Mouse (Mus musculus): ENCODE results near the gene Coq8a. TPM values are rescaled to one million over a fixed set of nuclear protein-coding genes. Genes with fewer than 3 reads are reported as not detected.
A peak's percentile ranks its signal among the peaks of the same experiment; 100 is the strongest.

Gene Coq8a
- polyA plus RNA-seq, 1 experiment = 179 TPM

DNA sequence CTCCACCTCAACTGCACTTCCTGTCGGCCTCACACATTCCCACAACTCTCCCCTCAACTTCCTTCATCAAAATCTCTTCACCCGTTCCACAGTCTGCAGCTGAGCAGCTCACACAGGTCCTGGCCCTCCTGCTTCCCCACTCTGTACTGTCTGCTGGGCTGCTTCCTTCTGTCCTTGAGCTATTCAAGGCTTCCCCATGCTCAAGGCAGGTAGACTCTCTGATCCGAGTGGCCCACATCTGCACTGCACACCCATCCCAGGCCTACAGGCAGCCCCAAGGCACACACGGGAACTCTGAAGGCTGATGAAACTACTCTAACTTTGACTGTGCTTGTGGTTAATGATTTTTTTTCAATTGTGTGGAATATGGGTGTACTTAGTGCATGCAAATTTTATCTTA lies 6.5 kb downstream of the Coq8a start:
- 0 out of 2 replicates have a peak overlapping the region, but pooled peaks have one; percentile 25 for H3K27ac ChIP-seq (ENCODE audit: insufficient read depth, low read depth, low read length)

GRCm38 (mm10) chr1:180191651-180192220 lies 7.7 kb downstream of the Coq8a start:
- Histone ChIP-seq H3K36me3 (ENCODE audit: control insufficient read depth, insufficient read depth, low read length) (no peaks in the 10 kb centered on the region), H3K27me3 (replicated peaks; ENCODE audit: control insufficient read depth, insufficient read depth, low read length) (no peaks in the 10 kb centered on the region), H3K4me3 (ENCODE audit: insufficient read depth, low read depth, low read length) (no peak overlapping the region), H3K27ac (ENCODE audit: insufficient read depth, low read depth, low read length) (no peak overlapping the region), H3K4me1 (ENCODE audit: control insufficient read depth, insufficient read depth, low read length) (peaks cover 45% of the 10 kb centered on the region)
- 43% methylated on average over 7 of the region's 7 CpGs for WGBS
- DNase-seq = peak; percentile 59
- TF ChIP-seq CTCF (conservative IDR thresholded peaks at IDR 0.05; ENCODE audit: insufficient read depth, insufficient read length, low read depth, low read length) (no peak), POLR2A (IDR thresholded peaks at IDR 0.05; ENCODE audit: low read depth, low read length) (no peak)

More for the DNA sequence above, 6.5 kb downstream of the Coq8a start:
- WGBS = 29% methylated on average over 4 of the region's 4 CpGs
- Histone ChIP-seq H3K4me3 (ENCODE audit: insufficient read depth, low read depth, low read length) (no peak overlapping the region; the same call in 1 of the 2 replicates), H3K4me1 (ENCODE audit: control insufficient read depth, insufficient read depth, low read length) (peaks cover 41% of the 10 kb centered on the region), H3K27me3 (replicated peaks; ENCODE audit: control insufficient read depth, insufficient read depth, low read length) (no peaks in the 10 kb centered on the region), H3K36me3 (ENCODE audit: control insufficient read depth, insufficient read depth, low read length) (no peaks in the 10 kb centered on the region)
- DNase-seq = no peak
- TF ChIP-seq POLR2A (IDR thresholded peaks at IDR 0.05; ENCODE audit: low read depth, low read length) = no peak
- no peak for TF ChIP-seq CTCF (conservative IDR thresholded peaks at IDR 0.05; ENCODE audit: insufficient read depth, insufficient read length, low read depth, low read length)

DNA sequence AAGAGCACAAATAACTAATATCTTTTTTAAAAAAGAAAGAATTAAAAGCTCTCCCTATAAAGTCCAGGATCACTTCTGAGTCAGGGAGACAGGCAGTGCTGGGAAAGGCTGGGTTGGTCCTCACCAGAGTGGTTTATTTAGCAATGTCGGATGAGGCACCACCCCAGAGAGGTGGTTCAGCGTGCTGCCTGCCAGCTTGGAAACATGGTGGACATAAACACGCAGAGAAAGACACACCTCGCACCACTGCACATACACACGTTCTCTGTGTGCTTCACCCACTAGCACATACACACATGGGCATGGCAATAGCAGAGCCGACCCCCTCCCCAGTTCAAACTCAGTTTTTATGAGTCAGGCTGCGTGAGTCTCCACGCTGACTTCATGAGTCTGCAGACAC lies 8.3 kb downstream of the Coq8a start:
- H3K36me3 ChIP-seq (ENCODE audit: control insufficient read depth, insufficient read depth, low read length) = no peaks in the 10 kb centered on the region
- H3K27ac ChIP-seq (ENCODE audit: insufficient read depth, low read depth, low read length) = no peak overlapping the region
- TF ChIP-seq POLR2A (IDR thresholded peaks at IDR 0.05; ENCODE audit: low read depth, low read length) (no peak), CTCF (conservative IDR thresholded peaks at IDR 0.05; ENCODE audit: insufficient read depth, insufficient read length, low read depth, low read length) (no peak)
- no peak for DNase-seq
- no peak overlapping the region for H3K4me3 ChIP-seq (ENCODE audit: insufficient read depth, low read depth, low read length)
- 66% methylated on average over 8 of the region's 8 CpGs for WGBS
- H3K4me1 ChIP-seq (ENCODE audit: control insufficient read depth, insufficient read depth, low read length) = peaks cover 48% of the 10 kb centered on the region
- H3K27me3 ChIP-seq (replicated peaks; ENCODE audit: control insufficient read depth, insufficient read depth, low read length) = no peaks in the 10 kb centered on the region

- DNase-seq = peak; percentile 91
- TF ChIP-seq CTCF (conservative IDR thresholded peaks at IDR 0.05; ENCODE audit: insufficient read depth, insufficient read length, low read depth, low read length) (no peak), POLR2A (IDR thresholded peaks at IDR 0.05; ENCODE audit: low read depth, low read length) (no peak)
- Histone ChIP-seq H3K4me3 (ENCODE audit: insufficient read depth, low read depth, low read length) (no peak overlapping the region), H3K36me3 (ENCODE audit: control insufficient read depth, insufficient read depth, low read length) (no peaks in the 10 kb centered on the region), H3K27me3 (replicated peaks; ENCODE audit: control insufficient read depth, insufficient read depth, low read length) (no peaks in the 10 kb centered on the region), H3K27ac (ENCODE audit: insufficient read depth, low read depth, low read length) (no peak overlapping the region), H3K4me1 (ENCODE audit: control insufficient read depth, insufficient read depth, low read length) (peaks cover 44% of the 10 kb centered on the region)
- WGBS = 37% methylated on average over 4 of the region's 4 CpGs
These were observed 10.5 kb downstream of the Coq8a start for GRCm38 (mm10) chr1:180188951-180189350.

DNA sequence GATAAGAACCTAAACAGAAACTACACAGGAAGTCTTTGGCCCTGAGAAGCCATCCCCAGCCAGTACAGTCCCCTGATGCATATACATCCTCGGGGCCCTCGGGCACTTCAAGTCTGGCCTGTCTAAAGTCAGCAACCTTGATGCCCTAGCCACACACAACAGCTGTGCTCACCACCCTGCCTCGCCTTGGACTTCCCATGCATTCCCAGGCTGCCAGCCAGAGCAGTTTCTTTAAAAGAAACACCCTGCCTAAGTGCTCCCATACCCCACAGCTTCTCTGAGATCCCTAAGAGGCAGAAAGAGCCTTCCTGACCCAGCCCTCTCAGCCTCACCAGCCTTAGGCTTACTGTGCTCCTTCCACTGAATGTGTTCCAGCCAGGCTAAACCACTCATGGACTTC lies 13.0 kb downstream of the Coq8a start:
- H3K4me1 ChIP-seq (ENCODE audit: control insufficient read depth, insufficient read depth, low read length) = peaks cover 54% of the 10 kb centered on the region
- no peak overlapping the region for H3K4me3 ChIP-seq (ENCODE audit: insufficient read depth, low read depth, low read length)
- no peak for DNase-seq
- no peak overlapping the region for H3K27ac ChIP-seq (ENCODE audit: insufficient read depth, low read depth, low read length)
- no peaks in the 10 kb centered on the region for H3K27me3 ChIP-seq (replicated peaks; ENCODE audit: control insufficient read depth, insufficient read depth, low read length)
- WGBS = 77% methylated on average over 3 of the region's 3 CpGs
- TF ChIP-seq POLR2A (IDR thresholded peaks at IDR 0.05; ENCODE audit: low read depth, low read length) (no peak), CTCF (conservative IDR thresholded peaks at IDR 0.05; ENCODE audit: insufficient read depth, insufficient read length, low read depth, low read length) (no peak)
- no peaks in the 10 kb centered on the region for H3K36me3 ChIP-seq (ENCODE audit: control insufficient read depth, insufficient read depth, low read length)

- no peak for TF ChIP-seq CTCF (conservative IDR thresholded peaks at IDR 0.05; ENCODE audit: insufficient read depth, insufficient read length, low read depth, low read length)
- DNase-seq = no peak
- 67% methylated on average over 5 of the region's 5 CpGs for WGBS
- Histone ChIP-seq H3K4me1 (ENCODE audit: control insufficient read depth, insufficient read depth, low read length) (peaks cover 52% of the 10 kb centered on the region), H3K27me3 (replicated peaks; ENCODE audit: control insufficient read depth, insufficient read depth, low read length) (no peaks in the 10 kb centered on the region), H3K27ac (ENCODE audit: insufficient read depth, low read depth, low read length) (no peak overlapping the region), H3K36me3 (ENCODE audit: control insufficient read depth, insufficient read depth, low read length) (no peaks in the 10 kb centered on the region), H3K4me3 (ENCODE audit: insufficient read depth, low read depth, low read length) (no peak overlapping the region)
These were observed 13.5 kb downstream of the Coq8a start for GRCm38 (mm10) chr1:180185877-180186276.

GRCm38 (mm10) chr1:180184768-180185167 lies 14.6 kb downstream of the Coq8a start:
- H3K4me3 ChIP-seq (ENCODE audit: insufficient read depth, low read depth, low read length) = no peak overlapping the region
- WGBS = 50% methylated on average over 7 of the region's 7 CpGs
- no peaks in the 10 kb centered on the region for H3K36me3 ChIP-seq (ENCODE audit: control insufficient read depth, insufficient read depth, low read length)
- H3K27me3 ChIP-seq (replicated peaks; ENCODE audit: control insufficient read depth, insufficient read depth, low read length) = no peaks in the 10 kb centered on the region
- no peak for TF ChIP-seq POLR2A (IDR thresholded peaks at IDR 0.05; ENCODE audit: low read depth, low read length)
- TF ChIP-seq CTCF (conservative IDR thresholded peaks at IDR 0.05; ENCODE audit: insufficient read depth, insufficient read length, low read depth, low read length) = no peak
- no peak for DNase-seq
- no peak overlapping the region for H3K27ac ChIP-seq (ENCODE audit: insufficient read depth, low read depth, low read length)
- H3K4me1 ChIP-seq (ENCODE audit: control insufficient read depth, insufficient read depth, low read length) = peaks cover 52% of the 10 kb centered on the region
